Mouse (Mus musculus): ENCODE results near the gene Foxq1. TPM values are rescaled to one million over a fixed set of nuclear protein-coding genes. Genes with fewer than 3 reads are reported as not detected.

Gene Foxq1
- total RNA-seq, 1 experiment = 1.6 TPM

- TF ChIP-seq MAFK (IDR thresholded peaks at IDR 0.05; ENCODE audit: insufficient read depth, low read depth, low read length) (no peak), CHD2 (IDR thresholded peaks at IDR 0.05; ENCODE audit: low read depth, low read length) (no peak), ZNF384 (IDR thresholded peaks at IDR 0.05; ENCODE audit: low read depth, low read length) (no peak), HCFC1 (IDR thresholded peaks at IDR 0.05; ENCODE audit: borderline replicate concordance, insufficient read depth, low read length) (no peak), ZC3H11A (IDR thresholded peaks at IDR 0.05; ENCODE audit: borderline replicate concordance, low read depth, low read length) (no peak)
- in situ Hi-C loops (cut with MboI; ENCODE audit: low sequenced_read_pairs in 2 of 2, unreplicated experiment in 2 of 2) = no loop called here
These were observed 17.0 kb downstream of the Foxq1 start for GRCm38 (mm10) chr13:31572806-31573508.

GRCm38 (mm10) chr13:31574627-31575026 lies 18.7 kb downstream of the Foxq1 start:
- no peak for TF ChIP-seq CHD2 (IDR thresholded peaks at IDR 0.05; ENCODE audit: low read depth, low read length)
- no peak for TF ChIP-seq MAFK (IDR thresholded peaks at IDR 0.05; ENCODE audit: insufficient read depth, low read depth, low read length)
- no peak for TF ChIP-seq ZNF384 (IDR thresholded peaks at IDR 0.05; ENCODE audit: low read depth, low read length)
- TF ChIP-seq HCFC1 (IDR thresholded peaks at IDR 0.05; ENCODE audit: borderline replicate concordance, insufficient read depth, low read length) = no peak
- no peak for TF ChIP-seq ZC3H11A (IDR thresholded peaks at IDR 0.05; ENCODE audit: borderline replicate concordance, low read depth, low read length)
- Histone ChIP-seq H3K4me3 (ENCODE audit: insufficient read depth in 1 of 2, low read depth in 1 of 2, low read length in 2 of 2, poor library complexity in 1 of 2, severe bottlenecking in 1 of 2) (no peak overlapping the region), H3K4me1 (ENCODE audit: control insufficient read depth in 2 of 2, insufficient read depth in 2 of 2, low read length in 2 of 2, poor library complexity in 1 of 2) (no peaks in the 10 kb centered on the region), H3K9me3 (ENCODE audit: control insufficient read depth, insufficient read depth, low read depth, low read length) (no peaks in the 10 kb centered on the region), H3K9ac (ENCODE audit: insufficient read depth, low read depth, low read length, poor library complexity, severe bottlenecking) (no peak overlapping the region), H3K27ac (ENCODE audit: insufficient read depth, low read depth, low read length, poor library complexity, severe bottlenecking) (no peak overlapping the region), H3K36me3 (ENCODE audit: control insufficient read depth, insufficient read depth, low read length, poor library complexity, severe bottlenecking) (no peaks in the 10 kb centered on the region)
- no peak for DNase-seq (ENCODE audit: low read depth, low spot score)
- in situ Hi-C loops (cut with MboI; ENCODE audit: low sequenced_read_pairs in 2 of 2, unreplicated experiment in 2 of 2) = no loop called here

More at GRCm38 (mm10) chr13:31572806-31573508, 17.0 kb downstream of the Foxq1 start:
- H3K9me3 ChIP-seq (ENCODE audit: control insufficient read depth, insufficient read depth, low read depth, low read length) = no peaks in the 10 kb centered on the region
- H3K9ac ChIP-seq (ENCODE audit: insufficient read depth, low read depth, low read length, poor library complexity, severe bottlenecking) = no peak overlapping the region
- H3K27ac ChIP-seq (ENCODE audit: insufficient read depth, low read depth, low read length, poor library complexity, severe bottlenecking) = no peak overlapping the region
- no peak for DNase-seq (ENCODE audit: low read depth, low spot score)
- no peak overlapping the region for H3K4me3 ChIP-seq (ENCODE audit: insufficient read depth in 1 of 2, low read depth in 1 of 2, low read length in 2 of 2, poor library complexity in 1 of 2, severe bottlenecking in 1 of 2)
- no peaks in the 10 kb centered on the region for H3K36me3 ChIP-seq (ENCODE audit: control insufficient read depth, insufficient read depth, low read length, poor library complexity, severe bottlenecking)
- no peaks in the 10 kb centered on the region for H3K4me1 ChIP-seq (ENCODE audit: control insufficient read depth in 2 of 2, insufficient read depth in 2 of 2, low read length in 2 of 2, poor library complexity in 1 of 2)

GRCm38 (mm10) chr13:31576696-31577095 lies 20.8 kb downstream of the Foxq1 start:
- Histone ChIP-seq H3K4me3 (ENCODE audit: insufficient read depth in 1 of 2, low read depth in 1 of 2, low read length in 2 of 2, poor library complexity in 1 of 2, severe bottlenecking in 1 of 2) (no peak overlapping the region), H3K36me3 (ENCODE audit: control insufficient read depth, insufficient read depth, low read length, poor library complexity, severe bottlenecking) (no peaks in the 10 kb centered on the region), H3K9ac (ENCODE audit: insufficient read depth, low read depth, low read length, poor library complexity, severe bottlenecking) (no peak overlapping the region), H3K27ac (ENCODE audit: insufficient read depth, low read depth, low read length, poor library complexity, severe bottlenecking) (no peak overlapping the region), H3K9me3 (ENCODE audit: control insufficient read depth, insufficient read depth, low read depth, low read length) (no peaks in the 10 kb centered on the region), H3K4me1 (ENCODE audit: control insufficient read depth in 2 of 2, insufficient read depth in 2 of 2, low read length in 2 of 2, poor library complexity in 1 of 2) (no peaks in the 10 kb centered on the region)
- in situ Hi-C loops (cut with MboI; ENCODE audit: low sequenced_read_pairs in 2 of 2, unreplicated experiment in 2 of 2) = no loop called here
- no peak for DNase-seq (ENCODE audit: low read depth, low spot score)
- TF ChIP-seq ZNF384 (IDR thresholded peaks at IDR 0.05; ENCODE audit: low read depth, low read length) = no peak
- no peak for TF ChIP-seq ZC3H11A (IDR thresholded peaks at IDR 0.05; ENCODE audit: borderline replicate concordance, low read depth, low read length)
- no peak for TF ChIP-seq MAFK (IDR thresholded peaks at IDR 0.05; ENCODE audit: insufficient read depth, low read depth, low read length)
- TF ChIP-seq HCFC1 (IDR thresholded peaks at IDR 0.05; ENCODE audit: borderline replicate concordance, insufficient read depth, low read length) = no peak
- no peak for TF ChIP-seq CHD2 (IDR thresholded peaks at IDR 0.05; ENCODE audit: low read depth, low read length)

- no peak for TF ChIP-seq ZC3H11A (IDR thresholded peaks at IDR 0.05; ENCODE audit: borderline replicate concordance, low read depth, low read length)
- TF ChIP-seq CHD2 (IDR thresholded peaks at IDR 0.05; ENCODE audit: low read depth, low read length) = no peak
- no peak for TF ChIP-seq HCFC1 (IDR thresholded peaks at IDR 0.05; ENCODE audit: borderline replicate concordance, insufficient read depth, low read length)
- TF ChIP-seq ZNF384 (IDR thresholded peaks at IDR 0.05; ENCODE audit: low read depth, low read length) = no peak
- TF ChIP-seq MAFK (IDR thresholded peaks at IDR 0.05; ENCODE audit: insufficient read depth, low read depth, low read length) = no peak
- H3K4me1 ChIP-seq (ENCODE audit: control insufficient read depth in 2 of 2, insufficient read depth in 2 of 2, low read length in 2 of 2, poor library complexity in 1 of 2) = no peaks in the 10 kb centered on the region
- no peak overlapping the region for H3K27ac ChIP-seq (ENCODE audit: insufficient read depth, low read depth, low read length, poor library complexity, severe bottlenecking)
- DNase-seq (ENCODE audit: low read depth, low spot score) = no peak
- H3K36me3 ChIP-seq (ENCODE audit: control insufficient read depth, insufficient read depth, low read length, poor library complexity, severe bottlenecking) = no peaks in the 10 kb centered on the region
- no peak overlapping the region for H3K9ac ChIP-seq (ENCODE audit: insufficient read depth, low read depth, low read length, poor library complexity, severe bottlenecking)
- H3K4me3 ChIP-seq (ENCODE audit: insufficient read depth in 1 of 2, low read depth in 1 of 2, low read length in 2 of 2, poor library complexity in 1 of 2, severe bottlenecking in 1 of 2) = no peak overlapping the region
- in situ Hi-C loops (cut with MboI; ENCODE audit: low sequenced_read_pairs in 2 of 2, unreplicated experiment in 2 of 2) = no loop called here
- no peaks in the 10 kb centered on the region for H3K9me3 ChIP-seq (ENCODE audit: control insufficient read depth, insufficient read depth, low read depth, low read length)
These were observed 21.6 kb downstream of the Foxq1 start for GRCm38 (mm10) chr13:31577576-31577975.

All from ES-E14 (cell line).